Mouse (Mus musculus): Measurements from ENCODE around the gene Dnttip1. TPM values are rescaled to one million over a fixed set of nuclear protein-coding genes. Genes with fewer than 3 reads are reported as not detected.

The Dnttip1 gene
- polyA plus RNA-seq (2015; fragmentation: Nextera tagmentation; extraction: Ambion mirVana), result 51.2 and 54.3 TPM in 2 replicates

GRCm38 (mm10) chr2:164745843-164746479 is at the start of gene Dnttip1, which contains the start of gene Wfdc3:
Gene Dnttip1 (plus strand): TSS chr2:164745983.
Gene Wfdc3 (minus strand): TSS chr2:164745931.

GRCm38 (mm10) chr2:164698201-164698600 is 47.6 kb upstream of the Dnttip1 start, which contains the start of gene Spint4:
Gene Spint4 (plus strand): TSS chr2:164698501.

GRCm38 (mm10) chr2:164715005-164715404 is 30.8 kb upstream of the Dnttip1 start, which contains the start of gene Spint5:
Gene Spint5 (plus strand): TSS chr2:164715305.

GRCm38 (mm10) chr2:164769258-164770037 is 23.7 kb downstream of the Dnttip1 start, which contains the start of gene Ube2c:
Gene Ube2c (plus strand): TSS chr2:164769898.

GRCm38 (mm10) chr2:164779481-164780086 is 33.8 kb downstream of the Dnttip1 start, which contains the start of gene Tnnc2:
Gene Tnnc2 (minus strand): TSS chr2:164779967.

GRCm38 (mm10) chr2:164785481-164786387 is 40.0 kb downstream of the Dnttip1 start, which contains the start of gene Snx21:
Gene Snx21 (plus strand): TSS chr2:164785823.

GRCm38 (mm10) chr2:164804533-164805331 is 58.9 kb downstream of the Dnttip1 start, which contains the start of the genes Acot8 and Zswim3:
Gene Acot8 (minus strand): TSS chr2:164804882.
Gene Zswim3 (plus strand): TSS chr2:164805098.

Other genes with a start within 250 kb of the Dnttip1 start
- 36.4 and 37.9 TPM in 2 replicates for gene Pigt, start 248.5 kb upstream of the Dnttip1 start, polyA plus RNA-seq (2015; fragmentation: Nextera tagmentation; extraction: Ambion mirVana)
- 0.29 and 0.37 TPM in 2 replicates for gene Wfdc2, start 183.6 kb upstream of the Dnttip1 start, polyA plus RNA-seq (2015; fragmentation: Nextera tagmentation; extraction: Ambion mirVana)
- not detected in 2 replicates for gene Spint3, start 172.5 kb upstream of the Dnttip1 start, polyA plus RNA-seq (2015; fragmentation: Nextera tagmentation; extraction: Ambion mirVana)
- gene Wfdc6a, start 160.5 kb upstream of the Dnttip1 start, polyA plus RNA-seq (2015; fragmentation: Nextera tagmentation; extraction: Ambion mirVana), result not detected in 2 replicates
- not detected in 2 replicates for gene Eppin, start 152.4 kb upstream of the Dnttip1 start, polyA plus RNA-seq (2015; fragmentation: Nextera tagmentation; extraction: Ambion mirVana)
- not detected in 2 replicates for gene Wfdc6b, start 132.5 kb upstream of the Dnttip1 start, polyA plus RNA-seq (2015; fragmentation: Nextera tagmentation; extraction: Ambion mirVana)
- not detected in 2 replicates for gene Wfdc8, start 132.4 kb upstream of the Dnttip1 start, polyA plus RNA-seq (2015; fragmentation: Nextera tagmentation; extraction: Ambion mirVana)
- gene Wfdc16, start 107.2 kb upstream of the Dnttip1 start, polyA plus RNA-seq (2015; fragmentation: Nextera tagmentation; extraction: Ambion mirVana), result not detected in 2 replicates
- gene Wfdc10, start 89.9 kb upstream of the Dnttip1 start, polyA plus RNA-seq (2015; fragmentation: Nextera tagmentation; extraction: Ambion mirVana), result not detected in 2 replicates
- not detected in 2 replicates for gene Wfdc9, start 89.4 kb upstream of the Dnttip1 start, polyA plus RNA-seq (2015; fragmentation: Nextera tagmentation; extraction: Ambion mirVana)
- gene Wfdc11, start 71.9 kb upstream of the Dnttip1 start, polyA plus RNA-seq (2015; fragmentation: Nextera tagmentation; extraction: Ambion mirVana), result not detected in 2 replicates
- 0.21 TPM in 1 of 2 replicates, not detected in the other for gene Wfdc13, start 60.9 kb upstream of the Dnttip1 start, polyA plus RNA-seq (2015; fragmentation: Nextera tagmentation; extraction: Ambion mirVana)
- not detected in 2 replicates for gene Spint4, start 47.5 kb upstream of the Dnttip1 start, polyA plus RNA-seq (2015; fragmentation: Nextera tagmentation; extraction: Ambion mirVana)
- not detected in 2 replicates for gene Spint5, start 30.7 kb upstream of the Dnttip1 start, polyA plus RNA-seq (2015; fragmentation: Nextera tagmentation; extraction: Ambion mirVana)
- 0.14 and 0.29 TPM in 2 replicates for gene Wfdc3, start 52 bp upstream of the Dnttip1 start, polyA plus RNA-seq (2015; fragmentation: Nextera tagmentation; extraction: Ambion mirVana)
- gene Ube2c, start 23.9 kb downstream of the Dnttip1 start, polyA plus RNA-seq (2015; fragmentation: Nextera tagmentation; extraction: Ambion mirVana), result 67.3 and 77.7 TPM in 2 replicates
- 22,389 and 24,028 TPM in 2 replicates for gene Tnnc2, start 34.0 kb downstream of the Dnttip1 start, polyA plus RNA-seq (2015; fragmentation: Nextera tagmentation; extraction: Ambion mirVana)
- gene Snx21, start 39.8 kb downstream of the Dnttip1 start, polyA plus RNA-seq (2015; fragmentation: Nextera tagmentation; extraction: Ambion mirVana), result 31.1 and 33.0 TPM in 2 replicates
- gene Acot8, start 58.9 kb downstream of the Dnttip1 start, polyA plus RNA-seq (2015; fragmentation: Nextera tagmentation; extraction: Ambion mirVana), result 10.2 and 11.7 TPM in 2 replicates
- gene Zswim3, start 59.1 kb downstream of the Dnttip1 start, polyA plus RNA-seq (2015; fragmentation: Nextera tagmentation; extraction: Ambion mirVana), result 2.0 TPM in 2 replicates
- 5.9 and 6.8 TPM in 2 replicates for gene Zswim1, start 76.7 kb downstream of the Dnttip1 start, polyA plus RNA-seq (2015; fragmentation: Nextera tagmentation; extraction: Ambion mirVana)
- gene Spata25, start 82.6 kb downstream of the Dnttip1 start, polyA plus RNA-seq (2015; fragmentation: Nextera tagmentation; extraction: Ambion mirVana), result not detected in 2 replicates
- gene Ctsa, start 86.9 kb downstream of the Dnttip1 start, polyA plus RNA-seq (2015; fragmentation: Nextera tagmentation; extraction: Ambion mirVana), result 105 and 116 TPM in 2 replicates
- 56.5 and 63.5 TPM in 2 replicates for gene Neurl2, start 87.5 kb downstream of the Dnttip1 start, polyA plus RNA-seq (2015; fragmentation: Nextera tagmentation; extraction: Ambion mirVana)
- gene Pltp, start 111.7 kb downstream of the Dnttip1 start, polyA plus RNA-seq (2015; fragmentation: Nextera tagmentation; extraction: Ambion mirVana), result 5.9 and 7.4 TPM in 2 replicates
- gene Pcif1, start 133.3 kb downstream of the Dnttip1 start, polyA plus RNA-seq (2015; fragmentation: Nextera tagmentation; extraction: Ambion mirVana), result 41.4 and 42.2 TPM in 2 replicates
- gene Zfp335, start 165.8 kb downstream of the Dnttip1 start, polyA plus RNA-seq (2015; fragmentation: Nextera tagmentation; extraction: Ambion mirVana), result 4.0 and 4.3 TPM in 2 replicates
- gene Mmp9, start 194.8 kb downstream of the Dnttip1 start, polyA plus RNA-seq (2015; fragmentation: Nextera tagmentation; extraction: Ambion mirVana), result 0.91 and 1.1 TPM in 2 replicates
- gene Slc12a5, start 214.8 kb downstream of the Dnttip1 start, polyA plus RNA-seq (2015; fragmentation: Nextera tagmentation; extraction: Ambion mirVana), result 0.22 and 0.23 TPM in 2 replicates

Measured in skeletal muscle tissue, postnatal 0 days (tissue).